Mouse (Mus musculus): ENCODE measurements around the gene Gm5862.
"Not testable (repeated sequence)": the region's sequence is repeated elsewhere in the genome, so short reads cannot be mapped to it uniquely, and the experiment has no call there.

Gene Gm5862

DNA sequence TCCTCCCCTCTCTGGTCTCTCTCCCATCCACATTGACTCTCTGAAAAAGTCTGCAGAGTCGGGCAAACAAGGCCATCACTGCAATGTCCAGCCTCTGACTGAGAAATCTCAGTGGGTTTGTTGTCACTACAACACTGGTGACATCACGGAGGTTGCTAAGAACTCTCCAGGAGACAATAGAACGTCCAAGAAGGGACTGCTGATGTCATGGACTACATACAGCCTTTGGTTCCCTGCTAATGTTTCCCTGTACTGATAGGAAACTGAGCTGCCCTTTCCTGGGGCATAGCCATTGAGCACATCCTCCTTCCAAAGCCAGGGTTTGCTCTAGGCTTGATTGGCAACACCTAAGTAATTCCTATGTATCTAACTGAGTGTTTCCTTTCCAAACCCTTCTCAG is at the start of gene Gm5862:
Gm5862 (minus strand) TSS at position 101 of the 400 bp plus-strand sequence.
- not testable (repeated sequence) for DNase-seq

DNA sequence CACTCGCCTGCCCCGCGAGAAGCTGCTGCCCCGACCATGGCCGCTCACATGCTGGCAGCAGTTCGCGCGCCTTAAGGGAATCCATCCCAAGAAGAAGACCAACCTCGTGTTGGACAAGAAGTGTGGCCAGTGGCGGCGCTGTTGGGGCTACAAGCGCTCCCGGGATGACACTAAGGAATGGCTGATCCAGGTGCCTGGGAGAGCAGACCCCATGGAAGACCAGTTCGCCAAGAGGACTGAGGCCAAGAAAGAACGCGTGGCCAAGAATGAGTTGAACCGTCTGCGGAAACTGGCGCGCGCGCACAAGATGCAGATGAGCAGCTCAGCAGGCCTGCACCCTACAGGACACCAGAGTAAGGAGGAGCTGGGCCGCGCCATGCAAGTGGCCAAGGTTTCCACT is 48.0 kb upstream of the Gm5862 start:
- DNase-seq = no peak

DNA sequence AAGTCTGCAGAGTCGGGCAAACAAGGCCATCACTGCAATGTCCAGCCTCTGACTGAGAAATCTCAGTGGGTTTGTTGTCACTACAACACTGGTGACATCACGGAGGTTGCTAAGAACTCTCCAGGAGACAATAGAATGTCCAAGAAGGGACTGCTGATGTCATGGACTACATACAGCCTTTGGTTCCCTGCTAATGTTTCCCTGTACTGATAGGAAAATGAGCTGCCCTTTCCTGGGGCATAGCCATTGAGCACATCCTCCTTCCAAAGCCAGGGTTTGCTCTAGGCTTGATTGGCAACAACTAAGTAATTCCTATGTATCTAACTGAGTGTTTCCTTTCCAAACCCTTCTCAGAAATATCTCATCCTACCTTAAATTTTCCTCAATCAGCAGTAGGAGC is 35.8 kb upstream of the Gm5862 start, which contains the start of gene Gm7347:
Gm7347 (minus strand) TSS at position 101 of the 400 bp plus-strand sequence.
- DNase-seq = not testable (repeated sequence)

DNA sequence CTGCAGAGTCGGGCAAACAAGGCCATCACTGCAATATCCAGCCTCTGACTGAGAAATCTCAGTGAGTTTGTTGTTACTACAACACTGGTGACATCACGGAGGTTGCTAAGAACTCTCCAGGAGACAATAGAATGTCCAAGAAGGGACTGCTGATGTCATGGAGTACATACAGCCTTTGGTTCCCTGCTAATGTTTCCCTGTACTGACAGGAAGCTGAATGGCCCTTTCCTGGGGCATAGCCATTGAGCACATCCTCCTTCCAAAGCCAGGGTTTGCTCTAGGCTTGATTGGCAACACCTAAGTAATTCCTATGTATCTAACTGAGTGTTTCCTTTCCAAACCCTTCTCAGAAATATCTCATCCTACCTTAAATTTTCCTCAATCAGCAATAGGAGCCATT is 16.7 kb upstream of the Gm5862 start, which contains the start of gene Speer4a:
Speer4a (minus strand) TSS at position 101 of the 400 bp plus-strand sequence.
- not testable (repeated sequence) for DNase-seq

DNA sequence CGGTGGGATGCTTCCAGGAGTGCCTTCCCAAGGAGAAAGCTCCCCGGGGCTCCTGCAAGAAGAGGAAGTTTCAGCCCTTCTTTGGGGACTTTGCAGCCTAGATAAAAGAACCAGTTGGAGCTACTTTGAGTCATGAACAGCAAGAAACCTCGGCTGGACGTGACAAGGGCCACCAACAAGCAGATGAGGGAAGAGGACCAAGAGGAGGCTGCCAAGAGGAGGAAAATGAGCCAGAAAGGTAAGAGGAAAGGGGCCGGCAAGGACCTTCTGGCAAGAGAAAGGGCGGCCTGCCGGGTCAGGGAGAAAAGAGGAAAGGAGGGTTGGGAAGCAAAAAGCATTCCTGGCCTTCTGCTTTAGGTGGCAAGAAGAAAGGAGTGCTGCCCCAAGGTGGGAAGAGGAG is 15.0 kb downstream of the Gm5862 start:
- not testable (repeated sequence) for DNase-seq

DNA sequence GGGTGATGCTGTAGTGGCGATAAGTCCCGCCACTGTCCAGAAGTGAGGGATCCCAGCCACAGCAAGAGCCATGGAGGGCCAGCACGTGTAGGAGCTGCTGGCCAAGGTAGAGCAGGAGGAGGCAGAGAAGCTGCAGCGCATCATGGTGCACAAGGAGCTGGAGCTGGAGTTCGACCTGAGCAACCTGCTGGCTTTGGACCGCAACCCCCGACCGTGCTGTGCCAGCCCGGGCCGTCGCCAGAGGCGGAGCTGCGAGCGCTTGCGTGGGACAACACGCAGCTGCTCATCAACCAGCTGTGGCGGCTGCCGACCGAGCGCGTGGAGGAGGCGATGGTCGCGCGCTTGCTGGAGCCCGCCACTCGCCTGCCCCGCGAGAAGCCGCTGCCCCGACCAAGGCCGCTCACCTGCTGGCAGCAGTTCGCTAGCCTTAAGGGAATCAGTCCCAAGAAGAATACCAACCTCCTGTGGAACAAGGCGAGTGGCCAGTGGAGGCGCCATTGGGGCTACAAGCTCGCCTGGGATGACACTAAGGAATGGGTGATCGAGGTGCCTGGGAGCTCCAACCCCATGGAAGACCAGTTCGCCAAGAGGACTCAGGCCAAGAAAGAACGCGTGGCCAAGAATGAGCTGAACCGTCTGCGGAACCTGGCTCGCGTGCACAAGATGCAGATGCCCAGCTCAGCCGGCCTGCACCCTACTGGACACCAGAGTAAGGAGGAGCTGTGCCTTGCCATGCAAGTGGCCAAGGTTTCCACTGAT is 15.6 kb downstream of the Gm5862 start:
- DNase-seq = peak; percentile 31

DNA sequence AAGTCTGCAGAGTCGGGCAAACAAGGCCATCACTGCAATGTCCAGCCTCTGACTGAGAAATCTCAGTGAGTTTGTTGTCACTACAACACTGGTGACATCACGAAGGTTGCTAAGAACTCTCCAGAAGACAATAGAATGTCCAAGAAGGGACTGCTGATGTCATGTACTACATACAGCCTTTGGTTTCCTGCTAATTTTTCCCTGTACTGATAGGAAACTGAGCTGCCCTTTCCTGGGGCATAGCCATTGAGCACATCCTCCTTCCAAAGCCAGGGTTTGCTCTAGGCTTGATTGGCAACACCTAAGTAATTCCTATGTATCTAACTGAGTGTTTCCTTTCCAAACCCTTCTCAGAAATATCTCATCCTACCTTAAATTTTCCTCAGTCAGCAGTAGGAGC is 18.0 kb downstream of the Gm5862 start, which contains the start of gene Gm1979:
Gm1979 (minus strand) TSS at position 101 of the 400 bp plus-strand sequence.
- DNase-seq = not testable (repeated sequence)

DNA sequence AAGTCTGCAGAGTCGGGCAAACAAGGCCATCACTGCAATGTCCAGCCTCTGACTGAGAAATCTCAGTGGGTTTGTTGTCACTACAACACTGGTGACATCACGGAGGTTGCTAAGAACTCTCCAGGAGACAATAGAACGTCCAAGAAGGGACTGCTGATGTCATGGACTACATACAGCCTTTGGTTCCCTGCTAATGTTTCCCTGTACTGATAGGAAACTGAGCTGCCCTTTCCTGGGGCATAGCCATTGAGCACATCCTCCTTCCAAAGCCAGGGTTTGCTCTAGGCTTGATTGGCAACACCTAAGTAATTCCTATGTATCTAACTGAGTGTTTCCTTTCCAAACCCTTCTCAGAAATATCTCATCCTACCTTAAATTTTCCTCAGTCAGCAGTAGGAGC is 34.2 kb downstream of the Gm5862 start, which contains the start of gene Gm21698:
Gm21698 (minus strand) TSS at position 101 of the 400 bp plus-strand sequence.
- DNase-seq = not testable (repeated sequence)

DNA sequence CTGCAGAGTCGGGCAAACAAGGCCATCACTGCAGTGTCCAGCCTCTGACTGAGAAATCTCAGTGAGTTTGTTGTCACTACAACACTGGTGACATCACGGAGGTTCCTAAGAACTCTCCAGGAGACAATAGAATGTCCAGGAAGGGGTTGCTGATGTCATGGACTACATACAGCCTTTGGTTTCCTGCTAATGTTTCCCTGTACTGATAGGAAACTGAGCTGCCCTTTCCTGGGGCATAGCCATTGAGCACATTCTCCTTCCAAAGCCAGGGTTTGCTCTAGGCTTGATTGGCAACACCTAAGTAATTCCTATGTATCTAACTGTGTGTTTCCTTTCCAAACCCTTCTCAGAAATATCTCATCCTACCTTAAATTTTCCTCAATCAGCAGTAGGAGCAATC is 50.2 kb downstream of the Gm5862 start, which contains the start of gene Gm21680:
Gm21680 (minus strand) TSS at position 101 of the 400 bp plus-strand sequence.
- not testable (repeated sequence) for DNase-seq
